Comparison of ENCODE assay signal across 7 mouse cellular contexts in the genomic region with DNA sequence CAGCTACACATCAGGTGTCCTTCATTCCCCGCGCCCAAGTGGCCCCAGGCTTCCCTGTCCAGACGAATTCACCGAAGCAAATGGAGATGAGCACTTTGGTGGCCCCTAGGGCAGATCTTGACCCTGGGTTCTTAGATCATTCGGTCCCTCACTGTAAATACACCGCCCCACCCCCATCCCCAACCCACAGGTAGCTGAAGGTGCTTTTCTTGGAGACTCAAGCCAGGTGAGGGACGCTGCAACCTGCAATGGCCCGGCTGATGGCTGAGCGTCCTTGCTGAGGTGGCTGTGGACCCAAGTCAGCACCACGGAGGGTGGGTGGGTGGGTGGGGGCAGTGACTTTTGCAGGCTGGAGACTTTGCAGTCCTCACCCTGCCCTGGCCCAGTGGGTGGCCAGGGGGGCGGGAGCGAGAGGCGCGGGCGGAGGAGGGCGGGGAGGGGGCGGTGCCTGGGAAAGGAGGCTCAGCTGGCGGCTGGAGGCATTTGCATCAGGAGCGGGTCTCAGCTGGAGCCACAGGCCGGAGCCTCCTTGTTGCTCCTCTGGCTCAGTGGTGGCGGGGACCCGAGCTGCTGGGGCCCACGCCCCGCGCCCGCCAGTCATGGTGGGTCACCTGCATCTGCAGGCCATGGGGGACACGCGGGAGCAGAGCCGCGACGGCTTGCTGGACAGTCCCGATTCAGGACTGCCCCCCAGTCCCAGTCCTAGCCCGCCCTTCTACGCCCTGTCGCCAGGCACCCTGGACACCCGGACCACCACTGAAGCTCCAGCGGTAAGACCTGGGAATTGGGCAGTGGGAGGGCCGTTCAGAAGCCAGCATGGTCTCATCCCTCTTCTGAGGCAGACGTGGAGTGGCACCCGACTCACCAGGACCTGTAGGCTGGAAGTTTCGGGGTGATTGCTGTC. TPM values are rescaled to one million over a fixed set of nuclear protein-coding genes. Genes with fewer than 3 reads are reported as not detected.
DNase-seq lines count a peak whose midpoint lies in the region; ATAC-seq and TF ChIP-seq lines count a peak whose summit lies in the region.

Rflna (plus strand) TSS at position 253 of the 904 bp plus-strand sequence.

- H3K27ac ChIP-seq in ES-E14 (ENCODE audit: insufficient read depth, low read depth, low read length, poor library complexity, severe bottlenecking): no peak within 1 kb of the TSS
- no peak within 1 kb of the TSS for H3K27ac ChIP-seq in heart, embryonic 14.5 days (replicated peaks in 1 of 2; ENCODE audit: control insufficient read depth in 1 of 2, insufficient read depth in 1 of 2, low read depth in 2 of 2, low read length in 2 of 2)
- H3K27ac ChIP-seq in limb, embryonic 11.5 days (replicated peaks; ENCODE audit: low read depth, low read length): no peak within 1 kb of the TSS
- no peak within 1 kb of the TSS for H3K27ac ChIP-seq in midbrain, embryonic 14.5 days (replicated peaks; ENCODE audit: low read depth, low read length)

- H3K36me3 ChIP-seq in ES-E14 (ENCODE audit: control insufficient read depth, insufficient read depth, low read length, poor library complexity, severe bottlenecking): no peaks in the 10 kb centered on the region
- no peaks in the 10 kb centered on the region for H3K36me3 ChIP-seq in heart, embryonic 14.5 days (ENCODE audit: control insufficient read depth, insufficient read depth, low read length)
- H3K36me3 ChIP-seq in limb, embryonic 11.5 days (ENCODE audit: control insufficient read depth, insufficient read depth, low read length): no peaks in the 10 kb centered on the region
- H3K36me3 ChIP-seq in midbrain, embryonic 14.5 days (ENCODE audit: control insufficient read depth, insufficient read depth, low read length): no peaks in the 10 kb centered on the region

- H3K4me2 ChIP-seq in heart, embryonic 14.5 days (ENCODE audit: low read length): peak within 1 kb of the TSS; percentile 70
- peak within 1 kb of the TSS; percentile 71 for H3K4me2 ChIP-seq in limb, embryonic 11.5 days (ENCODE audit: low read depth, severe bottlenecking)
- H3K4me2 ChIP-seq in midbrain, embryonic 14.5 days (ENCODE audit: low read length): peak within 1 kb of the TSS; percentile 58

- H3K27me3 ChIP-seq in heart, embryonic 14.5 days (ENCODE audit: control insufficient read depth, insufficient read depth, low read length): peaks cover 34% of the 10 kb centered on the region
- peaks cover 15% of the 10 kb centered on the region; the same call in 1 of the 2 replicates for H3K27me3 ChIP-seq in limb, embryonic 11.5 days (ENCODE audit: control insufficient read depth, insufficient read depth, low read length)
- H3K27me3 ChIP-seq in midbrain, embryonic 14.5 days (ENCODE audit: control insufficient read depth, insufficient read depth, low read length): peaks cover 17% of the 10 kb centered on the region

- in situ Hi-C loops in ES-E14 (cut with MboI; ENCODE audit: low sequenced_read_pairs in 2 of 2, unreplicated experiment in 2 of 2): no loop called here

- H3K9ac ChIP-seq in ES-E14 (ENCODE audit: insufficient read depth, low read depth, low read length, poor library complexity, severe bottlenecking): no peak within 1 kb of the TSS
- peak within 1 kb of the TSS; percentile 66 for H3K9ac ChIP-seq in heart, embryonic 14.5 days (ENCODE audit: low read length)
- H3K9ac ChIP-seq in limb, embryonic 11.5 days (ENCODE audit: low read length): peak within 1 kb of the TSS; percentile 41
- peak within 1 kb of the TSS; percentile 54 for H3K9ac ChIP-seq in midbrain, embryonic 14.5 days (replicated peaks; ENCODE audit: low read length)

- no peaks in the 10 kb centered on the region for H3K9me3 ChIP-seq in ES-E14 (ENCODE audit: control insufficient read depth, insufficient read depth, low read depth, low read length)
- H3K9me3 ChIP-seq in heart, embryonic 14.5 days (ENCODE audit: control insufficient read depth, low read length): no peaks in the 10 kb centered on the region
- H3K9me3 ChIP-seq in limb, embryonic 11.5 days (ENCODE audit: control insufficient read depth, low read length): no peaks in the 10 kb centered on the region
- no peaks in the 10 kb centered on the region for H3K9me3 ChIP-seq in midbrain, embryonic 14.5 days (ENCODE audit: control insufficient read depth, low read length)

- ATAC-seq in heart, embryonic 14.5 days (ENCODE audit: insufficient number of reproducible peaks, insufficient read depth, low FRiP score, low read depth): peak; percentile 23; the same call in 1 of the 2 replicates
- peak; percentile 35 for ATAC-seq in limb, embryonic 11.5 days (ENCODE audit: insufficient number of reproducible peaks, low FRiP score, low TSS enrichment, low read depth)
- ATAC-seq in midbrain, embryonic 14.5 days (ENCODE audit: low FRiP score, low TSS enrichment): peak; percentile 54; the same call in 1 of the 2 replicates

- WGBS in heart, embryonic 14.5 days: 3% methylated on average over 34 of the region's 41 CpGs
- WGBS in limb, embryonic 11.5 days: 2% methylated on average over 40 of the region's 41 CpGs
- WGBS in midbrain, embryonic 14.5 days: 1% methylated on average over 40 of the region's 41 CpGs

- intact Hi-C loops in left cerebral cortex, postnatal 25 days (cut with DNase I): no loop called here

- peaks cover 0 to 4% of the 10 kb centered on the region in 2 experiments; a peak in 2 of 4 replicates for H3K4me1 ChIP-seq in ES-E14 (ENCODE audit: control insufficient read depth in 2 of 2, insufficient read depth in 2 of 2, low read length in 2 of 2, poor library complexity in 1 of 2)
- H3K4me1 ChIP-seq in heart, embryonic 14.5 days (ENCODE audit: control insufficient read depth in 2 of 2, insufficient read depth in 2 of 2, low read length in 2 of 2): peaks cover 18 to 33% of the 10 kb centered on the region in 2 experiments
- peaks cover 31% of the 10 kb centered on the region for H3K4me1 ChIP-seq in limb, embryonic 11.5 days (ENCODE audit: control insufficient read depth, insufficient read depth, low read length)
- peaks cover 23% of the 10 kb centered on the region for H3K4me1 ChIP-seq in midbrain, embryonic 14.5 days (ENCODE audit: control insufficient read depth, insufficient read depth, low read length)

- peak; percentile 69 for DNase-seq in ES-E14 (ENCODE audit: low read depth, low spot score)
- DNase-seq in adrenal gland, postnatal 14 days: peak; percentile 77
- DNase-seq in limb, embryonic 11.5 days (ENCODE audit: low spot score): peak; percentile 74
- DNase-seq in midbrain, embryonic 14.5 days: peak; percentile 78
- DNase-seq in left cerebral cortex, postnatal 25 days (ENCODE audit: low spot score in 2 of 2): no peak
- no peak for DNase-seq in urinary bladder, adult 2 months (ENCODE audit: low spot score)

- peak within 1 kb of the TSS; percentile 24 to 60; a peak in 2 of 4 replicates for H3K4me3 ChIP-seq in ES-E14 (ENCODE audit: insufficient read depth in 1 of 2, low read depth in 1 of 2, low read length in 2 of 2, poor library complexity in 1 of 2, severe bottlenecking in 1 of 2)
- H3K4me3 ChIP-seq in heart, embryonic 14.5 days (ENCODE audit: control insufficient read depth in 1 of 2, insufficient read depth in 1 of 2, low read depth in 1 of 2, low read length in 2 of 2): peak within 1 kb of the TSS; percentile 27 to 39
- peak within 1 kb of the TSS; percentile 41 for H3K4me3 ChIP-seq in limb, embryonic 11.5 days (ENCODE audit: low read depth, low read length)
- peak within 1 kb of the TSS; percentile 28 for H3K4me3 ChIP-seq in midbrain, embryonic 14.5 days (replicated peaks; ENCODE audit: low read depth, low read length)

TF ChIP-seq in ES-E14, 5 proteins besides CTCF, POLR2A, EP300 and RAD21:
- no peak for TF ChIP-seq ZNF384 (IDR thresholded peaks at IDR 0.05; ENCODE audit: low read depth, low read length)
- TF ChIP-seq HCFC1 (IDR thresholded peaks at IDR 0.05; ENCODE audit: borderline replicate concordance, insufficient read depth, low read length): no peak
- TF ChIP-seq MAFK (IDR thresholded peaks at IDR 0.05; ENCODE audit: insufficient read depth, low read depth, low read length): no peak
- TF ChIP-seq CHD2 (IDR thresholded peaks at IDR 0.05; ENCODE audit: low read depth, low read length): no peak
- no peak for TF ChIP-seq ZC3H11A (IDR thresholded peaks at IDR 0.05; ENCODE audit: borderline replicate concordance, low read depth, low read length)

RNA-seq across cellular contexts. Expression of gene Rflna, which starts in this region (rescaled TPM):
- 0.53 and 1.5 TPM in 2 replicates for total RNA-seq in ES-E14 (2012; rRNA removed)
- total RNA-seq in adrenal gland, postnatal 14 days (2021): 3.7 and 5.3 TPM in 2 replicates
- polyA plus RNA-seq in heart, embryonic 14.5 days (2014; fragmentation: Nextera tagmentation; extraction: Ambion mirVana): 1.3 and 1.6 TPM in 2 replicates
- 8.0 and 11.8 TPM in 2 replicates for polyA plus RNA-seq in limb, embryonic 11.5 days (2014; fragmentation: Nextera tagmentation; extraction: Ambion mirVana)
- polyA plus RNA-seq in midbrain, embryonic 14.5 days (2014; fragmentation: Nextera tagmentation; extraction: Ambion mirVana): 5.7 and 5.9 TPM in 2 replicates
- total RNA-seq in left cerebral cortex, postnatal 25 days (2021): 1 to 10 TPM in 1 of 2 experiments, under 1 TPM in 1; 0.87 to 1.0 TPM
- 1.4 and 1.8 TPM in 2 replicates for polyA plus RNA-seq in urinary bladder, adult 2 months (2012; rRNA removed)

Comparison
In these comparisons a context has a peak if more than half of its experiments do, and no peak if none do; other contexts are left out.
1. DNase-seq: peak in ES-E14 (single experiment), adrenal gland, postnatal 14 days (single experiment), limb, embryonic 11.5 days (single experiment) and midbrain, embryonic 14.5 days (single experiment); none in left cerebral cortex, postnatal 25 days (0 of 2) and urinary bladder, adult 2 months (single experiment).
2. Peak in every context shown above with its lines, with median percentiles within 50 percentile points of each other: H3K4me3 ChIP-seq, ATAC-seq and H3K4me2 ChIP-seq.